Mouse (Mus musculus): ENCODE results near the gene Serhl.
A peak's percentile ranks its signal among the peaks of the same experiment; 100 is the strongest.

The Serhl gene

DNA sequence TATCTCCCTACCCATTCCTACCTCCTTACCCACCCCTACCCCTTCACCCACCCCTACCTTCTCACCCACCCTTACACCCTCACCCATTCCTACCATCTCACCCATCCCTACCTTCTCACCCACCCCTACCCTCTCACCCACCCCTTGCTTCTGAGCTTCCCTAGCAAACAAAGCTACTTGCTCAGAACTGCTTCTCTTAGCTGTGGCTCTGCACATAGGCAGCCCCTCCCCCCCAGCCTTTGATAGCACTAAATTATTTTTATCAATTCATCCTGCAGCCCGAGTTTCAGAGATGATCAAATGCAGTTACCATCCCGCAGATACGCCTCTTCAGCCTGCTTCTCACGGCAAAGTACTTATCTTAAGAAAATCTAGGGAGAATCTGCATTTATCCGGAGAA is 5.8 kb upstream of the Serhl start:
- DNase-seq (ENCODE audit: low read depth in 2 of 2, low spot score in 2 of 2), result no peak

DNA sequence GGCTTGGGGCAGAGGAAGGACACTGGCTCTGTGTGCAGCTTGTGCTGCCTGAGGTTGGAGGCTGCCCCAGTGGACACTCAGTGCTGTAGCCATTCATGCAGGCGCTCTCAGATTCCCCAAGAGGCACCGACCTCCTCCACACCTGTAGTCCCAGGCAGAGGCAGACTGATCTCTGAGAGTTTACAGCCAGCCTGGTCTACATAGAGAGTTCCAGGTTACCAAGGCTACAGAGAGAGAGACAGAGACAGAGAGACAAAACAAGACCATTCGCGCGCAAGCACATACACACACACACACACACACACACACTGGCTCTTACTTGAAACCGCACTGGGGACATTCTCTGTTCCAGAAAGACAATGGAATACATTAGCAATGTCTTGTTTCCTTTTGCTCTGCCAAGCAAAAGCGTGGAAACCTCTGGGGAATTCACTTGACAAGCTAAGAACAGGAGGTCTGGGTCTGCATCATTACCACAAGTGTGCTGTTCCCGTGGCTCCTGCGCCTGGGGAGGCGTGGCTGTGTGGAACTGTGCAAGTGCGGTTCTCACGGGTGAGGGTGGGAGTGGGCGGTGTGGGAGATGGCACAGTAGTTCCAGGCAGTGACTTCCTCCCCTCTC is 5.2 kb upstream of the Serhl start:
- peak in 1 of 2 experiments; percentile 23 for DNase-seq (ENCODE audit: low read depth in 2 of 2, low spot score in 2 of 2)

DNA sequence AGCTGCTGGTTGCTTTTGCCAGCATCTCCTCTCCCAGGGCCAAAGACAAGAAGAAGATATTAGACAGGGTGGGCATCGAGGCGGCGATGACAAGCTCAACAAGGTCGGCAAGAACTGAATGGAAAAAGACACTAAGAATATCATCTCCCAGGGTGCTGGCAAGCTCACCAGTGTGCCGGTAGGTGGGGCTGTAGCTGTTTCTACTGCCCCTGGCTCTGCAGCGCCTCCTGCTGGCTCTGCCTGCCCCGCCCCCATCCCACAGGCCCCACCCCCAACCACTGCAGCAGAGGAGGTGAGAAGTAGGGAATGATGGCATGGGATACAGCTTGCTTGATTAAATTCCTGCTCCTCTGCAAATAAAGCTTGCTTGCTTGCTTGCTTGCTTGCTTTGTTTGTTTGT is 3.4 kb upstream of the Serhl start:
- peak; percentile 60 to 63 for DNase-seq (ENCODE audit: low read depth in 2 of 2, low spot score in 2 of 2)

DNA sequence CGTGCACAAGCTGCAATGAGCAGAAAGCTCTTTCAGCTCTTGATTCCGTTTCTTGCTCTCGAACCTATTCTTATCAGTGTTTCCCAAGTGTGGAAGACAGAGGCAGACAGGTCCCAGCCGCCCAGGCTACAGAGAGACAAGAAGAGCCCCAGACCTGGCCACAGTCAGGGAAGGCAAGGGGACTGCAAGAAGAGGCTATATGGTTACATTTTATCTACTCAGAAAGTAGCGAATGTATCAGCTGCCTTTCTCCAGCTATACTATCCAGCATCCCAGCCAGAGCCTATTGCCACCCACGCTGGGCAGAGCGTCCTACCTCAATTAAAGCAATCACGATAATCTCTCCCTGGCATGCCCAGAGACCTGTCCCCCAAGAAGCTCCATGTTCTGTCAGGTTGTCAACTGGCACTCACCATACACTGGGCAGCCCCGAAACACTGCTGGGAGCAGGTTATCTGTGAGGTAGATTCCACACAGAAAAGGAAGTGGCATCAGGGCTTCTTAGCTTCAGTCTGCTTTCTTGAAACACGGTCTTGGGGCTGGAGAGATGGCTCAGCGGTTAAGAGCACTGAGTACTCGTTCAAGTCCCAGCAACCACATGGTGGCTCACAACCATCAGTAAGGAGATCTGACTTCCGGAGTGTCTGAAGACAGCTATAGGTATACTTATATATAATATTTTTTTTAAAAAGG is 2.5 kb upstream of the Serhl start:
- no peak for DNase-seq (ENCODE audit: low read depth in 2 of 2, low spot score in 2 of 2)

DNA sequence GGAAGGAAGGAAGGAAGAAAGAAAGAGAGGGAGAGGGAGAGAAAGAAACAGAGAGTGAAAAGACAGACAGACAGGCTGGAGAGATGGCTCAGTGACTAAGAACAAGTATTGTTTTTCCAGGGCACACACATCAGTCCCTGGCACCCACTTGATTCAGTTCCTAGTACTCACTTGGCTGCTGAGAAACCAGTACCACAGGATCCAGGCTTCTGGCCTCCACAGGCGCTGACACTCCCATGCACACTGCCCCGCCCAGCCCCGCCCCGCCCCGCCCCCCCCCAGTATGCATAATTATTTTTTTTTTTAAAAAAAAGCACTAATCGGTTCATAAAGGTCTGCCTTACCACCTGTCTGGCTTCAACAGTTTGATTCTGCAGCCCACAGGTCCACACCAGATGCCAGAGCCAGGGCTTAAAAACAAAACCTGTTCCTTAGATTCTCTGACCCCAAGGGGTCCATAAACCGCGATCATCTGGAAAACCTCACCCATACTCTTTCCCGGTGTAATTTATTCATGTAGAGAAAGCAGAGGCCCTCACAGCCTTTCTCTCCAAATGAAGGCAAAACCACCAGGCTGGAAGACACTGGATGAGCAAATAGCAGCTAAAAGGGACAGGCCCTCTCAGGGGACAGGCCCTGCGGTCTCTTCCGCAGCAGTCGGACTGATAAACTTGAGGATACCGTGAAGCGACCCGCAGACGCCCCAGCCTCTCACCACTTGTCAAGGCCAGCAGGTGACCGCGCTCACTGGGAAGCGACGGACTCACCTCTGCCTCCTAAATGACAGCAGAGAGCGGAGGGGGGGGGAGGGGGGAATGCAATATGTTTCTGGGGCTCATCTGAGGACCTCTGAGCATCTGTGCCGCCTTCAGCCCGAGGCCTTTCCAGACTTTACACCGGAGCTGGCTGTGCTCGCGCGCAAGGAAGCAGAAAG is 544 bp upstream of the Serhl start:
- DNase-seq (ENCODE audit: low read depth in 2 of 2, low spot score in 2 of 2), result no peak

DNA sequence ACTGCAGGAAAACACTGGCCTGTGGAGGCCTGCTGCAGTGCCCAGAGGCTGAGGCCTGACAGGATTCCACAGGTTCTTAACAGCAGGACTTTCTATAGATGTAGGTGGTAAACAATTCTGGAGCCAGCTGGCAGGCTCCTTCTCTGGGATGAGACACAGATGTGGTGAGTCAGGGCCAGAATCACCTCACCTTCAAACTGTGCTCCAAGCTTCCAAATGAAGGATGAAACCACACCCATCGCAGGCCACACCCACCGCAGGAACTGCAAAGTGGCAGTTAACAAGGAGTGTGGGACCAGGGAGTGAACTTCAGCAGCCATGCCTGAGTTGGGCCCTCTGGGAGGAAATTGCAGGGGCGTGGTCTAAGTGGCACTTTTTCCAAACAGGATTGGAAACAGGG is 1.6 kb downstream of the Serhl start:
- DNase-seq (ENCODE audit: low read depth in 2 of 2, low spot score in 2 of 2), result no peak

DNA sequence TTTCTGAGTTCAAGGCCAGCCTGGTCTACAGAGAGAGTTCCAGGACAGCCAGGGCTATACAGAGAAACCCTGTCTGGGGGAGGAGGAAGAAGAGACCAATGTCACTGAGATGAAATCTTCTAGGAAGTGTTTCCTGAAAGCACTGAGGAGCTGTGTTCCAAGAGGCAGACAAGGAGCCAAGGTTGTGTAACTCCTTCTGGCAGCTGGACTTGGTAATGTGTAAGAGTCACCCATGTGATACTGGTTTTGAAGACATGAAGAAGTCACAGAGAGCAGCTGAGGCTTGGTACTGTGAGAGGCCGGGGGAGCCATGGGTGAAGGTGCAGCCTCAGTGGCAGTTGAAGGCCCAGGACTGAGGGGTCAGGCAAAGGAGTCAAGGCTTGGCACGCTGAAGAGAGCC is 4.4 kb downstream of the Serhl start:
- DNase-seq (ENCODE audit: low read depth in 2 of 2, low spot score in 2 of 2), result no peak

DNA sequence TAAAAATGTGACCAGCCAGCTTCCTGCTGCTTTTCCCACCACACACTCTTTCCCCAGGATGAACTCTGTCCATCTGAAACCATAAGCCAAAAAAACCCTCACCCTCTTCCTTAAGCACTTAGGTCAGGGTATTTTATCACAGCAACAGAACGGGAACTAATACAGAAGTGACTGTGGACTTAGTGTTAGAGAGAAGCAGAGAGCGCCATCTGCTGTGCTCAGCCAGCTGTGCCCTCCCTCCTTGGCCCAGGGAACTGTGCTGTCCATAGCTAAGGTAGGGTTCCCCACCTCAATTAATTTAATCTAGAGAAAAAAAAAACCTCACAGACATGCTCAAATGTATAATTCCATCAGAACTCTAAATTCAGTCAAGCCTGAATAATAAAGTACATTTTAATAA is 6.6 kb downstream of the Serhl start:
- DNase-seq (ENCODE audit: low read depth in 2 of 2, low spot score in 2 of 2), result no peak

DNA sequence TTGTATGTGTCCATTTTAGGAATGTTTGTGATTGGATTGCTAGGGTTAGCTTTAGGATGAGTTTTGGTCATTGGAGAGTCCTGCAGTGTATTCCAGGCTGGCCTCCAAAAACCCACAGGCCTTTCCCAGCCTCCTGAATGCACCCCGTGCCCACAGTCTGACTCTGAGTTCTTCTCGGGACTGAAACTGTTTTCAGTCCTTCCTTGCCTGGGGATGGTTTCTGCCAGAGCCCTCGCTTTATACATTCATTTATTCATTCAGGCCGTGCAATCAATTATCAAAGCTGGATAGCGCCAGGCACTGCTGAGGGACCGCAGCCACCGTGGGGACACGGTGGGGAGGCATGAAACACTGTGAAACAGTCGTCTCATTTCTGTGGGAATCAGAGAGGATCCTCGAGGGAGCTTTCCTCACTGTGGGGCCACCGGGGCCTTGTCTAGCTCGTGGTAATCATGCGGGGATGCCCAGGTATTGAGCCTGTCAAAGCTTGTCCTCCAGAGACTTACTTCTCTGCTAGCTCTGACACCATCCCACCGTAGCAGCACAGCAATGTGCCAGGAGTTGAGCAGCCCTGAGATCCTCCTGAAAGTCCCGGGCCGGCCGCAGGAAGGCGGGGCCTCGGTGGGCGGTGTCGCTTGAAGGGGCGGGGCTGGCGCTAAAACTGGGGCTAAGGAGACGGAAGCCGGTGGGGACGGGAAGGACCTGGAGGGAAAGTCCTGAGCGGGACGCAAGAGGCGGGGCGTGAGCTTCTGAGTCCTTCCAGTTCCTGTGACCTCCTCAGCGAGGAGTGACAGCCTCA is 10.4 kb downstream of the Serhl start:
- peak; percentile 84 to 87 for DNase-seq (ENCODE audit: low read depth in 2 of 2, low spot score in 2 of 2)

DNA sequence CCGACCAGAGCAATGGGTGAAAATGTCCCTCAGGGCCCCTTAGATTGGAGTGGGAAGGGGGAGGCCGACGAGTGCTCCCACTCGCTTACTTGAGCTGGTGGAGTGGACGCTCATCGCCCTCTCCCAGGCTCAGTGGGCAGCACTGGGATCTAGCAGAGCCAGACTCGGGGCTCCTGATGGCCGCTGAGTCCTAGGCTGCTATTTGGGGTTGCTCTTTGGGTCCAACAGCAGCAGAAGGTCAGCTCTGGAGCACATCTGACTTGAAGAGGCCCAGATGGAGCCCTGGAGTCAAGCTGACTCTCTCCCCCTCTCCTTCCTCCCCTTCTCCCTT is 11.0 kb downstream of the Serhl start:
- no peak for DNase-seq (ENCODE audit: low read depth in 2 of 2, low spot score in 2 of 2)

DNA sequence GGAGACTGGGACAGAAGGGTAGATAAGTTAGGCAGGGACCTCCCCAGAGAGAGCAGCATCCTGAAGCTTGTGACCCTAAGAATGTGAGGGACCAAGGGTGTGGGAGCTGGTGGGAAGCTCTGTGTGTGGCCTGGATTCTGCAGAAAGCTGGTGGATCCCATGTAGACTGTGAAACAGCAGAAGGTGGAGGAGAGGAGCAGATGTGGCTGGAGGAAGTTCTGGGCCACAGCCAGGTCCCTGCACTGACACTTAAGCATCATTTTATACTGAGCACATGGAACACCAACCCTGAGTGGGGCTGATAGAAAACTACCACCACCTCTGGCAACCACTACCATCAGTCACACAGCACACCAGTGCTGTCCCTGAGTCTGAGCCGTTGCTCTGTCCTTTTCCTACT is 13.8 kb downstream of the Serhl start:
- DNase-seq (ENCODE audit: low read depth in 2 of 2, low spot score in 2 of 2), result no peak

DNA sequence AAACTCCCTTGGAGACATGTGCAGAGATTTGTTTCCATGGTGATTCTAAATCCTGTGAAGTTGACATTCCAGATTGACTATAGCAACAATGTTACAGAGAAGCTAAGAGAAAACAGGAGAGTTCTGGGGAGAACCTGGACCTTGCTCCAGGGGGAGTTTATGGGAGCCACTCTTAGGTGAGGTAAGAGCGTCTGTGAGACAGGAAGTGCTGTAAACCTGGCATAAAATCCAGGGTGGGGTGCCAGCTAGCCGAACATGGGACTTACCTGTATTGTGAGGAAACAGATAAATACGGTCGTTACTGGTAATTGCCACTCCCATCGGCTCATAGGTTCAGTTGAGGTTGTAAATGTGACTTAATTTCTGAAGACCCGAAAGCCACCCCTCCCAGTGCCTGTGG is 17.1 kb downstream of the Serhl start:
- no peak for DNase-seq (ENCODE audit: low read depth in 2 of 2, low spot score in 2 of 2)

DNA sequence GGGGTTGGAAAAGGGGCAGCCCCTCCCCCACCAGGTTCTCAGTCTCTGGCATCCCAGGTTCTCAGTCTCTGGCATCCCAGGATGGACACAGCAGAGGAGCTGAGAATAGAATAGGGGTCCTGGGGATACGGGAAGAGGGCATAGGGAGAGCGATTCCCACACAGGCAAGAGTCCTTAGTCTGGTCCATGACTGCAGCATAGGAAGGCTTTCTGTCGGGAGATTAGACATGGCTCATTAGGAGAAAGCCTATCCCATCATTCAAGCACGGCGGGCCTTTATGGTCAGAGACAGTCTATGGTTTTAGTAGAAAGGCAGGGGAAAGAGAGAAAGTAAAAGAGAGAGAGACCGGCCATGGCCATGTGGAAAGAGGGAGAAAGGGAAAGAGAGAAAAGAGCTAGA is 18.5 kb downstream of the Serhl start:
- DNase-seq (ENCODE audit: low read depth in 2 of 2, low spot score in 2 of 2), result no peak

DNA sequence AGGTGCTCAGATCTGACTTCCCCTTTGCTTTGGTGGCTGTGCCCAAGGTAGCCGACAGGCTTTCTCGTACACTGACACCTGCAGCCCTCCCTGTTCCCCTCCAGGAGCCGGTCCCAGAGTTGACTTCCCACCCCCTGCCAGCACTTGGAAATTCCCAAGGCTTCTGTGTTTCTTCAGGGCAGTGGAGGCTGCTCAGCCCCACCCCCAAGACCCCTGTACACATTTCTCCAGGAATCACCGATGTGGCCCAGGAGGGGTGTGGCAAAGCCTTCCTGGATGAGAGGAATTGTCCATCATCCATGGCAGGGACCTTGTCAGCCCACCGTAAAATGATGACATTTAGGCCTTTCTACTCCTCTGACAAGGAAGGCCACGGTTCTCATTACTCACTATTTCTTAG is 22.0 kb downstream of the Serhl start:
- DNase-seq (ENCODE audit: low read depth in 2 of 2, low spot score in 2 of 2), result no peak

DNA sequence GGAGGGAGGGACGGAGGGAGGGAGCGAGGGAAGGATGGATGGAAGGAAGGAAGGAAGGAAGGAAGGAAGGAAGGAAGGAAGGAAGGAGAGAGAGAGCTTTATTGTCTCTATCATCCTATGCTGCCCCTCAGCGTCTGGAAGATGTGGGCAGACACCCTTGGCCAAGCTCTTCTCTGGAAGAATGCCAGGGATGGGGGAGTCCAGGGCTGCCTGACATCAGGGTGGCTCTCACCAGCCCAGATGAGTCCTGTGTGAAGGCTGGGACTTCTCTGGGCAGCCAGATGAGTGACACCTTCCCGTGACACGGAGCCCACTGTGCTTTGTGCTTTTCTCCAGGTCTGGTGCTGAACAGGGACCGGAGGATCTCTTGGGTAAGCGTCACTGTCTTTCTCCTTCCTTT is 22.6 kb downstream of the Serhl start:
- DNase-seq (ENCODE audit: low read depth in 2 of 2, low spot score in 2 of 2), result no peak

DNA sequence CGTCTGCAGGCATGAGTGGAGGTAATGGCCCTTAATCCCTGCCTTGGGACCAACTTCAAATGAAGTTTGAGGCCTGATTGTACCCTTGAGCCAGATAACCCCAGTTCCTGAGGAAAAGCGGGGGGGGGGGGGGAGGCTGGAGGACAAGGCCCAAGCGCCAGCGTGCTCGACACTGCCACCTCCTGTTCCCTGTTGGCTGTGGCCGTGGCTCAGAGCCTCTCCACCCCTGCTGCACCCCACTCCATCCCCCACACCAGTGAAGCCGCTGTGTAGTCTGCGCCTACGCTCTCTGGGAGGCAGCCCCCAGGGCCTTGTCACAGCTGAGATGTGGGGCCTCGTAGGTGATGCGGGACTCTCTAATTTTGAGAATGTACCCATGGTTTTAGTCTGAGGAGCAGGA is 23.6 kb downstream of the Serhl start:
- peak; percentile 32 to 51 for DNase-seq (ENCODE audit: low read depth in 2 of 2, low spot score in 2 of 2)

DNA sequence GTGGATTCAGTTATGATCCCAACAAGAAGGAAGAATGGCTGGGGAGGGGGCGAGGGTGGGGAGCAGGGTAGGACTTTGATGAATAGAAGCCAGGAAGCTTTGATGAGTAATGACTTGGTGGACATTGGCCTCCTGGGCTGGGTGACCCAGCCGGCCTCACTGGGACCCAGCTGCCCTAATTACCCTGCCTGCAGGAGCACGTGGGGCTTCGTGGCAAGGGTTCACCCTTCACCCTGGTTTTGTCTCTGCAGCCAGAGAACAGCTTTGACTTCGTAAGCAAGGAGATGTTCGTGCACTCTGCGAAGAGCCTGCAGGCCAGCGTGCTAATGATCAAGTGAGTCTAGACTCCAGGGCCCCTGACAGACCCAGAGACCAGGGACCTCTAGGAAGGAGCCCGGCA is 24.8 kb downstream of the Serhl start:
- DNase-seq (ENCODE audit: low read depth in 2 of 2, low spot score in 2 of 2), result no peak

DNA sequence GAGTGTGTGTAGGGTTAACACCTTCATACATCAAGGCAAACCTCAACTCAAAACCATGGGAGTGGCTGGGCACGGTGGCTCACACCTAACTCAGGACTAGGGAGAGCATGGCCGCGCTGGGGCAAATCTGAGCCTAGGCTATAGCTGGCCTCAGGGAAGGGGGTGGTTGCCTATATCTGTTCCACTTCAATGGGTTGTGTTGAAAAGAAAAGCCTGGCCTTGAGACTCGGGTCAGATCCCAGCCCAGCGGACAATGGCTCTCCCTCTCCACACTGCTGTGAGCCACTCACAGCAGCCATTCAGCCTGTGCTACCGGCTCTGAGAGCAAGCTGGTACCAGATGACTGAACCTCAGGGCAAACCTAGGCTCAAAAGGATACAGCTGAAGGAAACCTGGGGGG is 25.8 kb downstream of the Serhl start:
- DNase-seq (ENCODE audit: low read depth in 2 of 2, low spot score in 2 of 2), result no peak

DNA sequence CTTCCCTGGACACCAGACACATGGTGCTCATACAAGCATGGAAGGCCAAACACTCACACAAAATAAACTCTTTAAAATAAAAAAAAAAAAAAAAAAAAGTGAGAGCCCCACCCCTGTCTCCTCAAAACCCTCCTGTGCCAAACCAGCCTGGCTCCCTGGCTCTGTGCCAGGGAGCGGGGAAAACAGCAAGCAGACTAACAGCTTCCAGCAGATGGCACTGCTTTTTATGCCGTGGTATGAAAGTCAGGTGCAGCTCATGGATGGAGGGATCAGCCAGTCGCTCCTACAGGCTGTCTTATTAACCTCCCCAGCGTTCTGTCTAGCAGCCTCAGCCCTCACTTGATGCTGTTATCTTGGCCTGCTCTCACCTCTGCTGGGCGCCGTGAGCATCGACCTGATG is 29.1 kb downstream of the Serhl start:
- DNase-seq (ENCODE audit: low read depth in 2 of 2, low spot score in 2 of 2), result no peak

DNA sequence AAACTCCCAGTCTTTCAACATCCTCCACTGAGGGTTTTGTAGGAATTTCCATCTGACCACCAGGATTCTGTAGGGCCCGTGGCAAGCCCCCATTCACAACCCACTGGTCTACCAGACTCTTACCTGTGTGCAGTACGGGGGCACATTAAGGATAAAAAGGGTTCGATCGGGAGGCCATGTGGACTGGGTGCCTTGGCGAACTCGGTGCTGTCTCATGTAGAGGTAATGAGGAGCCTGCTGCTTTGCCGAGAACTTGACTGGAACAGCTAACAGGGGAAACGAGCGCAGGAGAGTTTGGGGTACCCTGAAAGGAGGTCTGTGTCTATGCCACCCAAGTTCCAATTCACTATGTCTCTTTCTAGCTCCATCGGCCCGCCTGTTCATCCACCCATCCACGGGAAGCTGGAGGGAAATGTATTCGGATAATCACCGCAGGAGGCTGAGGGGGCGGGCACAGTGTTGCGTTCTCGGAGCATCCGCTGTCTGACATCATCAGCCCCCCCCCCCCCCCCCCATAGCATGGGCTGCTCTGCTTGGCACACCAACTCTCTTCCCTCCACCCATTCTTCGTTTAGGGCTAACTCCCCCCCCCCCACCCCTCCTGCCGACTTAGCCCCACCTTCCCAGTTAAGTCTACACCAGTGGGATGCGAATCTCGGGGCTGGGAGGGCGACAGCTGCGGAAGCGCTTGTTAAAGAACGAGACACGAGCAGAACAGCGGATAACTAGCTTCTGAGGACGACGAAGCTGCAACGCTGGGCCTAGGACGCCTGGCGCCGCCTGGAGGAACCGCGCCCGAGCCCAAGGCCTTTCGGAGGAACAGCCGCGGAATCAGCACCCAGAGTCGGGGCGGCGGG is 32.6 kb downstream of the Serhl start:
- DNase-seq (ENCODE audit: low read depth in 2 of 2, low spot score in 2 of 2), result peak; percentile 23 to 40

Data from CD8-positive naive resting alpha-beta T cell, adult 2 months (primary cell).